Mouse (Mus musculus) left cerebral cortex, postnatal 10 days (tissue): ENCODE data around the gene Zrsr2. TPM values are rescaled to one million over a fixed set of nuclear protein-coding genes. Genes with fewer than 3 reads are reported as not detected.

ENCODE experiments used
- DNase-seq, 2 experiments: peaks; one replicate each; pipeline ENCODE4 v3.0.0; 2021 to 2022; ENCODE audit warnings: low spot score in 2 of 2, mixed read lengths in 1 of 2; ENCODE audit errors: extremely low spot score in 1 of 2
- intact Hi-C: fragments of 180-260 bp; cut with DNase I; formaldehyde crosslinking; loops from one replicate; pipeline ENCODE4 v1.15.1; 2025
- total RNA-seq, 2 experiments: library from RNA; stranded (reverse); gene quantifications; 2 replicates each; pipeline ENCODE4 v1.2.3; 2021

Zrsr2 gene
- total RNA-seq: 10 to 100 TPM; 41.6 to 51.9 TPM

- peak; percentile 52 to 93 for DNase-seq
- intact Hi-C loops: no loop called here
Measured at GRCm38 (mm10) chrX:163958467-163958875, at the start of gene Zrsr2. Zrsr2 (minus strand) TSS chrX:163958661.

GRCm38 (mm10) chrX:164004809-164005208, 46.3 kb upstream of the Zrsr2 start:
- no peak for DNase-seq
- intact Hi-C loops: no loop called here

- intact Hi-C loops: no loop called here
- DNase-seq: no peak
Measured at GRCm38 (mm10) chrX:163999848-164000247, 41.4 kb upstream of the Zrsr2 start.

GRCm38 (mm10) chrX:163996754-163997153, 38.3 kb upstream of the Zrsr2 start:
- no peak for DNase-seq
- intact Hi-C loops: no loop called here

- DNase-seq: no peak
- intact Hi-C loops: no loop called here
Measured at GRCm38 (mm10) chrX:163987718-163988374, 29.4 kb upstream of the Zrsr2 start.

- no peak for DNase-seq
- intact Hi-C loops: no loop called here
Measured at GRCm38 (mm10) chrX:163982129-163982528, 23.7 kb upstream of the Zrsr2 start.

GRCm38 (mm10) chrX:163981500-163981899, 23.0 kb upstream of the Zrsr2 start:
- intact Hi-C loops: no loop called here
- no peak for DNase-seq

- intact Hi-C loops: no loop called here
- no peak for DNase-seq
Measured at GRCm38 (mm10) chrX:163981092-163981491, 22.6 kb upstream of the Zrsr2 start.

DNA sequence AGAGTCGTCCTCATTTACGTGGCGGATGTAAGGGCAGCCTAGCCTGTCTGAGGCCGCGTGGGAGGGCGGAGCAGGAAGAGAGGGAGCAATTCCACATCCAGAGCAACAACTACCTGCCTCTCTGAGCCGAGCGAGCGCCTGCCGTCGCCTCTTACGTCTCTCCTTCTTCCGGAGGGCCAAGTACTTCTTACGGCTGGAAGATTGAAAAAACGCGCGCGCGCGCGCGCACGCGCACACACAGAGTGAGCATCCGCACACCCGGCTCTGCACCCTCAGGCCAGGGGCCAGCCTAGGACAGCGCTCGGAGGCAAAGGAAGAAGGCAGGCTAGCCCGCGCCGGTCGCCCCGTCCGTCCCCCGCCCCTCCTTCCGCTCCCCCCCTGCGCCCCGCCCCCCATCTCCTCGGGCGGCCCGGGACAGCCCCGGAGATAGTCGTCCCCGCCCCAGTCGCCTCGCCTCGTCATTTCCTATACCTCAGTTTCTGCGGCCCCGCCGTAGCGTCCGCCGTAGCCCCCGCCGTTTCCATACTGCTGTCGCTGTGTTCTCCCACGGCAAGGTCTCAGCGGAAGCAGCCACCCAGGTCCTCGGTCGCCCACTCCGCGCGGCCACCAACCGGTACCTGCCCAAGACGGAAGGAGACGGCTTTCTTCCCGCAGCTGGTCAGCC, 526 bp downstream of the Zrsr2 start:
- peak in 1 of 2 experiments; percentile 83 for DNase-seq
- intact Hi-C loops: no loop called here

DNA sequence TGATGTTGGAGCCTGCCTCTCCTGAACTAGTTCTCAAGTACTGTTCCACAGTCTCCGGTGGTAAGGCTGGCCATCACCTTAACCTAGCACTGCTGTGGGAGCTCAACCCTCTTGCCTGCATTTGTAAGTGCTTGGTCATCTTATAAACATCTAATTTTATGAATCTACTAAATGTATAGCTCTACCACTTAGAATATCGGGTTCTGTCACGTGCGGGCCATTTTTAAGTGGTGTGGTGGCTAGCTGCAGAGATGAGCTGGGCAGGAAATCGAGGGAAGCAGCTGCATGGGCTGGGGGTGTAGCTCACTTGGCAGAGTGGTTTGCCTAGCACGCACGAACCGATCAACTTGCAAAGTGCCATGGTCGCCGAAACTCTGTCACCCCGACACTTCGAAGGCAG, 1.1 kb downstream of the Zrsr2 start:
- intact Hi-C loops: no loop called here
- no peak for DNase-seq

GRCm38 (mm10) chrX:163951618-163952017, 6.8 kb downstream of the Zrsr2 start:
- no peak for DNase-seq
- intact Hi-C loops: no loop called here

GRCm38 (mm10) chrX:163944381-163944780, 14.1 kb downstream of the Zrsr2 start:
- DNase-seq: no peak
- intact Hi-C loops: no loop called here

- no peak for DNase-seq
- intact Hi-C loops: no loop called here
Measured at GRCm38 (mm10) chrX:163938587-163938986, 19.9 kb downstream of the Zrsr2 start.

GRCm38 (mm10) chrX:163934731-163935130, 23.7 kb downstream of the Zrsr2 start:
- intact Hi-C loops: no loop called here
- DNase-seq: no peak

- intact Hi-C loops: no loop called here
- no peak for DNase-seq
Measured at GRCm38 (mm10) chrX:163929550-163929949, 28.9 kb downstream of the Zrsr2 start.

GRCm38 (mm10) chrX:163912791-163913190, 45.7 kb downstream of the Zrsr2 start:
- intact Hi-C loops: loop anchor here (5.0 to 10.0 kb wide), 2 partner anchors 978 to 1010 kb away; partner anchors contain the start of gene Ctps2
- DNase-seq: peak in 1 of 2 experiments; percentile 20

- intact Hi-C loops: loop anchor here (10.0 kb wide), 1 partner anchor 355 kb away; no protein-coding TSS in a partner anchor
- DNase-seq: peak; percentile 11 to 52
Measured at GRCm38 (mm10) chrX:163909381-163909780, 49.1 kb downstream of the Zrsr2 start.

DNA sequence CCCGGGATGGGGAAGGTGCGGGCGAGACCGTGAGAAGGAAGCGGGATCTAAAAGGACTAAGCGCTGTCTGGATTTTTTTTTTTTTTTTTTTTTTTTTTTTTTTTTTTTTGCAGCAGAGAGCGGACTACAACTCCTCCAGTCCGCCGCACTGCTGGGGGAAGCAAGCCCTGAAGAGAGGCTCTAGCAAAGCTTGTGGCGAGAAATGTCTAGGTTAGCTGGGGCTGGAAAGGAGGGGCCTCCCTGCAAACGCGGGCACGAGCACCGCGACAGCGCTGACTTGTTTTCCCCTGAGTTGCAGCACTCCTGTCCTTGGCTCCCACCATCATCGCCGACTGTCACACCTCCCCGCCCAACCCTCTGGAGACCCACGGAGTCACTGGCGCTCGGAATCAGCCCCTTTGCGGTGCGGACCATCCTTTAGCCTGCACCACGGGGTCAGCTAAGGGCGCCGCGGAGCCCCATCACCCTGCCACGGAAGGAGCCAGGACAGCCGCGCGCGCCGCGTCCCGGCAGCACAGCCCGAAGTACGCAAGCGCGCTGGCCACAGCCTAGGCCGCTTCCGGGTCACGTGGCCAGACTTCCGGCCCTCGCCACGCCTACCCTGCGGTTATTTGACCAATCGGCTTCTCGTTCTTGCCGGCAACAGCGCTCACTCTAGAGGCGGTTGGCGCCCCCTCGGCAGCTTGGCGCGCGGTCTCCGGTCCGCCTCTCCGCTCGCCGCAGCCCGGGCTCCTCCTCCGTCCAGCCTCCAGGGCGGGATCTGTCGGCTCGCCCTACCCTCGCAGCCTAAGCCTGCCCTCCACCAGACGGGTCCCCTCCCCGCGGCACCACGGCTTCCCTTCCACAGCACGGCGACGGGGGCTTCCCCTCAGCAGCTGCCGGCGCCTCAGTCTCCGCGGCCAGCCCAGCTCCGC, 49.9 kb downstream of the Zrsr2 start, which contains the start of gene Ap1s2:
Ap1s2 (plus strand) TSS at position 681 of the 914 bp plus-strand sequence.
- intact Hi-C loops: loop anchor here (10.0 kb wide), 1 partner anchor 354 kb away; no protein-coding TSS in a partner anchor
- peak; percentile 94 to 96 for DNase-seq

- no peak for DNase-seq
- intact Hi-C loops: loop anchor here (10.0 kb wide), 1 partner anchor 353 kb away; no protein-coding TSS in a partner anchor
Measured at GRCm38 (mm10) chrX:163908003-163908336, 50.5 kb downstream of the Zrsr2 start.
